Mouse (Mus musculus) liver, adult (tissue): Measurements from ENCODE around the gene Tmem125.

Experiments used
- GATA4 ChIP-seq: IDR thresholded peaks from 2 replicates; pipeline ENCODE4 v1.6.1; 2014; ENCODE audit warnings: mild to moderate bottlenecking, low read length; ENCODE audit not compliant: insufficient replicate concordance

Gene Tmem125

GRCm38 (mm10) chr4:118543158-118543530, 700 bp downstream of the Tmem125 start:
- TF ChIP-seq GATA4, result no peak

DNA sequence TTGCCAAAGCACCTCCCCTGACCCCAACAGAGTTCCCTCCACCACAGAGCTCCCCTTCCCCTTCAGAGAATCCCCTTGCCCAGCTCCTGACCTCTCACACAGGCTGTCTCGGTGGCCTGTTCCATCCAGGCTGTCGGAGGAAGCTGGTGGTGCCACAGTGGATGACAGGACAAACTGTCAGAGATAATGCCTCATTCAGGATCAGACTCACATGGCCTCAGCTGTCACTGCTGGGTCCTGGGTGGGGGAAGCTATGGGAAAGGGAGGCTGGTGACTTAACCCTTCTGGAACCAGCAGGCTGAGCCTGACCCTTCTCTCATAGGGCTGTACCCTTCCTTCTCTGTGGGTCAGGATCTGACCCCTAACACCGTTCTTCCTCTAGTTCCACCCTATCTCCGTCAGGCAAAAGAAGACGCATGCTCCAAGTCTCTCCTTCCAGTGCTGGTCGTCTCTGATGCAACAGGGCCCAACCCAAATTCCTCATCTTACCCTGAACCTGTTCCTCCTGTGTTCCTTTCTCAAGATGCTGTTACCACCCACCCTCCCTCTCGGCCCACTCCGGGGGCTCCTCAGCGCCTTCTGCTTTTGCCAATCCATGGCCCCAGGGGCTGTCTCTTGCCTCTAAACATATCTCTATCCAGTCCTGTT, 1.2 kb downstream of the Tmem125 start:
- no peak for TF ChIP-seq GATA4

DNA sequence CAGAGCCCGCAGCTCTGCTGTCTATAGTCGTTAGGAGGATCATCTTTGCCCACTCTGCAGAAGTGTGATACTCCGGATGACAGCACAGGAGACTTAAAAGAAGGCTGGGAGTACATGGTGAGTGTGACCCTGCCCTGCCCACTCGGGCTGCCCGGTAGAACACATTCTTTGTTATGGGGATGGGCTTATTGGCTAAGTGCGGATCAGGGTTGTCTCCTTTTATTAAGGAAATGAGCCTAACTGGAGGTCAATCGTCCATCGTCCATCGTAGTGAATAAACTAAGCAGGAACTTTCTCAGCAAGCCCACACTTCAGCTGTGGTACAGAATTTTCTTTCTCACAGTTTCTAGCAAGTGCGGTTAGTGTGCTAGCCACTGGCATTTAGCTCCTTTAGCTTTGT, 3.9 kb downstream of the Tmem125 start:
- TF ChIP-seq GATA4, result no peak

DNA sequence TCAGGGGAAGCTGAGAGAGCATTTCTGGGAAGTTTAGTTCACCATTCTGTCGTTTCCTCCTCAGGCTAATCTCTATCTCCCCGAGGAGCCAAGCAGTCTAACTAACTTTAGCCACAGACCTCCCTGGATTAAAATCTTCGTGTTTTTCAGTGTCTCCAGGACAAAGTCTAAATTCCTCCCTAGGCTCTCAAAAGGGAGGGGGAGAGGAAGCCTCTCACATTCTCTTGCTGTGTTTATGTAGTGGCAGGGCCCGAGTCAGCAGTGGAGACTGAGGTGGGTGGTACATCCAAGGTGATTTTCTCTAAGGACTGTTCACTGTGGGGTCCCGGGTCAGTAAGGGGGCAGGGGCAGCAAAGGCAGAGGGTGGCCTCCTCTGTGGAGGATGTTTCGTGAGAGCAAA, 6.0 kb downstream of the Tmem125 start:
- no peak for TF ChIP-seq GATA4

- no peak for TF ChIP-seq GATA4
Observed at GRCm38 (mm10) chr4:118535610-118536009, 8.2 kb downstream of the Tmem125 start.

GRCm38 (mm10) chr4:118533605-118534004, 10.2 kb downstream of the Tmem125 start:
- no peak for TF ChIP-seq GATA4

GRCm38 (mm10) chr4:118533156-118533555, 10.7 kb downstream of the Tmem125 start:
- TF ChIP-seq GATA4, result no peak

DNA sequence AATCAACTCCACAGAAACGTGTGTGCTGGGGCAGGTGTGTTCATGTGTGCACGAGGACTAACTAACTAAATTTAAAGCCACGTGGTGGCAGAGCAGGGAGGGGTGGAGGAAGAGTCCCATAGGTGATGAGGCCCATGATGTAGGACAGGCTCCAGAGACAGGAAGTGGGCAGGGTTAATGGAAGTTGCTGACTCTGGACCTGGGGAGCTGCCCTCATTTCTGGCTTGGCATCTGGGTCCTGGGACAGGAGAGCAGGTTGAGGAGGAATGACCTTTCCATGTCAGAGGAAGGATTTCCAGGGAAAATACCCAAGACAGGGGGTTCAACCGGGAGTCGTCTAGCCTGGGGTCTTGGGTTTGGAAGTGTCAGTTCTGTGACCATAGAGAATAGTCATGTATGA, 11.2 kb downstream of the Tmem125 start:
- no peak for TF ChIP-seq GATA4

- TF ChIP-seq GATA4, result no peak
Observed at GRCm38 (mm10) chr4:118527720-118528119, 16.1 kb downstream of the Tmem125 start.

- TF ChIP-seq GATA4, result no peak
Observed at GRCm38 (mm10) chr4:118527335-118527681, 16.5 kb downstream of the Tmem125 start.

GRCm38 (mm10) chr4:118526408-118527334, 17.2 kb downstream of the Tmem125 start, which contains the start of gene 2610528J11Rik:
Gene 2610528J11Rik, plus strand, starts transcription at chr4:118526999.
- no peak for TF ChIP-seq GATA4

DNA sequence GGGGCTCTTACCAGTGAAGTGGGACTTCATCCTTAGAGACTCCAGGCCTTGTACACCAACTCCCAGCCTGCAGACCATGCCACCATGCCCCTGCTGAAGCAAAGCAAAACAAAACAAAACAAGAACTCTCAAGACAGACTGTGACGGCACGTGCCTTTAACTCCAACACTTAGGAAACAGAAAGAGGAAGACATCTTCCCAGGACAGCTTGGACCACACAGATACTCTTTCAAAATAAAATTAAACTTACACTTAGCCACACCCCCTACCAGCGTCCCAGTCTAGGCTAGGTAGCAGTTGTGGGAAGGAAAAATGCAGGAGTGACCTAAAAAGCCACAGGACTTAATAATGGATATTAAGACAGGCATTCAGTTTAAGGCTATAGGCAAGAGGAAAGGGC, 18.1 kb downstream of the Tmem125 start:
- TF ChIP-seq GATA4, result no peak

DNA sequence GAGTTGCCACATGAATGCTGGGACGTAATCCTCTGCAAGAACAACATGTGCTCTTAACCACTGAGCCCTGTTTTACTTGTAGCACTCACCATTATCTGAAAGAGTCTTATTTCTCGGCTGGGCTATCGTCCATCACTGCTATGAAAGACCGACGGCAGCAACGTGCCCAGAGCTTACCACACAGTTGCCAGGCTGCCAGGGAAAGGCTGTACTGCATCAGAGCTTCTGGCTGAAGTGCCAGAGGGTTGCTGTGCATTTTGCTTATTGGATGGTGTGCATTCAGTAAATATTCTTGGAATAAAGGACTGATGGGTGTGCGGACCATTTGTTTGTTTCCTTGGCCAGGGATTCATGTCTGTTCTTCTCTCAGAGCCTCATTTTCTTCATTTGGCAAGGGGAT, 19.9 kb downstream of the Tmem125 start:
- no peak for TF ChIP-seq GATA4

DNA sequence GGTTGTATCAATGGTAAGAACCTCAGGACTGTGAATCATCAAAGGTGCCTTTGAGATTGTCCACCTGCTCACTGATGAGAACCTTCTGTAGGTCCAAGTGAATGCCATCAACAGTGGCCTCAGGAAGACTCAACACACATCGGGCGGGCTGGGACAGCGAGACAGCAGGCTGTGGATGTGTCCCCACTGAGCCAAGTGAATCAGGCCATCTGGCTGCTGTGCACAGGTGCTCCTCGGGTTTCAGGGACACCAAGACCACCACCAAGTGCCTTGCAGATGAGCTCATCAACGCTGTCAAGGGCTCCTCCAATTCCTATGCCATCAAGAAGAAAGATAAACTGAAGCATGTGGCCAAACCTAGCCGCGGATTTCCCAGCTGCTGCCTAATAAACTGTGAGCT, 21.6 kb downstream of the Tmem125 start:
- no peak for TF ChIP-seq GATA4

GRCm38 (mm10) chr4:118518208-118518607, 25.6 kb downstream of the Tmem125 start:
- TF ChIP-seq GATA4, result no peak

- no peak for TF ChIP-seq GATA4
Observed at GRCm38 (mm10) chr4:118517497-118518146, 26.2 kb downstream of the Tmem125 start.
